Mouse (Mus musculus): Measurements from ENCODE around the gene Rab40b.

GRCm38 (mm10) chr11:121437236-121437635 is 49.2 kb upstream of the Rab40b start:
- TF ChIP-seq HCFC1 (IDR thresholded peaks at IDR 0.05; ENCODE audit: borderline replicate concordance, insufficient read depth, low read length) (no peak), MAFK (IDR thresholded peaks at IDR 0.05; ENCODE audit: insufficient read depth, low read depth, low read length) (no peak), CHD2 (IDR thresholded peaks at IDR 0.05; ENCODE audit: low read depth, low read length) (no peak)

Data from ES-E14 (cell line).